Mouse (Mus musculus) heart, adult 2 months (tissue): ENCODE results near the gene Crnkl1.

Experiments used
- CTCF ChIP-seq: fragments of 200-600 bp; IDR thresholded peaks from 2 replicates; pipeline ENCODE4 v1.8.1; 2022; ENCODE audit warnings: antibody characterized with exemption, mild to moderate bottlenecking, moderate library complexity
- EP300 ChIP-seq: fragments of 200-500 bp; IDR thresholded peaks from 2 replicates; pipeline ENCODE4 v1.6.1; 2011; ENCODE audit warnings: low read depth, low read length, control low read depth; ENCODE audit not compliant: insufficient read depth
- POLR2A ChIP-seq: fragments of 200-500 bp; IDR thresholded peaks from 2 replicates; pipeline ENCODE4 v1.6.1; 2011; ENCODE audit warnings: mild to moderate bottlenecking, low read depth, low read length, control low read depth; ENCODE audit not compliant: insufficient read depth

DNA sequence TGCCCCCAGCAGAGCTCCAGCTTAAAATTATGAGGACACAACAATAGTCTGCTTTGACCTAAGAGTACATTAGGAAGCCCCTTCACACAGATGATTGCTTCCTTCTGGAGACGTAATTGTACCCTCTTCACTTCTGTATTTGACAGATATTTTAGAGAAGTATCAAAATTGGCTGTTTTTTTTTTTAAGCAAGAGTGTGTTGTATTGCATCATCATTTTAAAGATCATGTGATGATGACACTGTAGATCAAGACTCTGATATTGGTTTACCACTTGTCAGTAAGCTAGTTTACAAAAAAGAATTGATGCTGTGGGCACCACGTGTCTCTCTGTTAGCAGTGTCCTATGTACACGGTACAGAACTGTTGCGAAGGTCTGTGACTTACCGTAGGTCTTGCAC is 17.9 kb upstream of the Crnkl1 start:
- no peak for TF ChIP-seq POLR2A
- no peak for TF ChIP-seq CTCF
- no peak for TF ChIP-seq EP300
